Mouse (Mus musculus): ENCODE measurements at regions not wholly inside any gene's neighbourhood (a gene's known extent, or its start where the extent isn't known, plus 50 kb on each side); places are given as distances from the start of the nearest gene placed in this dataset.

- H3K9ac ChIP-seq (replicated peaks; ENCODE audit: low read length), result no peak overlapping the region
- H3K4me1 ChIP-seq (ENCODE audit: control insufficient read depth, insufficient read depth, low read length), result no peaks in the 10 kb centered on the region
- no peak overlapping the region for H3K27ac ChIP-seq (replicated peaks; ENCODE audit: low read depth, low read length)
- H3K36me3 ChIP-seq (ENCODE audit: control insufficient read depth, insufficient read depth, low read length), result no peaks in the 10 kb centered on the region
- no peak for ATAC-seq (ENCODE audit: low FRiP score, low TSS enrichment)
- 86% methylated on average over 6 of the region's 6 CpGs for WGBS
- no peak for DNase-seq
- H3K9me3 ChIP-seq (ENCODE audit: control insufficient read depth, low read length), result no peaks in the 10 kb centered on the region
- H3K4me3 ChIP-seq (replicated peaks; ENCODE audit: low read depth, low read length), result no peak overlapping the region
- no peak overlapping the region for H3K4me2 ChIP-seq (ENCODE audit: low read length)
- H3K27me3 ChIP-seq (ENCODE audit: control insufficient read depth, insufficient read depth, low read length), result no peaks in the 10 kb centered on the region
Measured at GRCm38 (mm10) chr10:87715874-87716600, 142.0 kb upstream of the Igf1 start.

DNA sequence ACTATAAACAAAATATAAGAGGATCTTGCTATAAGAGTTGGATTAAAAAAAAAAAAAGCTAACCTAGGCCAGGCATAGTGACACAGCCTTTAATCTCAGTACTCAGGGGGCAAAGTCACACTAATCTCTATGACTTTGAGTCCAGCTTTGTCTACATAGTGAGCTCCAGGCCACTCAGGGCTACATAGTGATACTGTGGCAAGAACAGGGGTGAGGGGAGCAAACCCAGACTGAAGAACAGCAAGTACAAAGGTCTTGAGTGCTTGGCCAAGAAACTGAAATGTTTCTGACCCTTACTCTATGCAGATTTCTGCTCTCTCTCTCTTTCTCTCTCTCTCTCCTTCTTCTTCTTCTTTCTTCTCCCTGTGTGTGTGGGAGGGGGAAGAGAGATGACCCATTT, 140.9 kb upstream of the Igf1 start:
- no peak for DNase-seq
- no peak for ATAC-seq (ENCODE audit: low FRiP score, low TSS enrichment)
- Histone ChIP-seq H3K4me2 (ENCODE audit: low read length) (no peak overlapping the region), H3K36me3 (ENCODE audit: control insufficient read depth, insufficient read depth, low read length) (no peaks in the 10 kb centered on the region), H3K27ac (replicated peaks; ENCODE audit: low read depth, low read length) (no peak overlapping the region), H3K27me3 (ENCODE audit: control insufficient read depth, insufficient read depth, low read length) (no peaks in the 10 kb centered on the region), H3K9ac (replicated peaks; ENCODE audit: low read length) (no peak overlapping the region), H3K9me3 (ENCODE audit: control insufficient read depth, low read length) (no peaks in the 10 kb centered on the region), H3K4me3 (replicated peaks; ENCODE audit: low read depth, low read length) (no peak overlapping the region), H3K4me1 (ENCODE audit: control insufficient read depth, insufficient read depth, low read length) (no peaks in the 10 kb centered on the region)

DNA sequence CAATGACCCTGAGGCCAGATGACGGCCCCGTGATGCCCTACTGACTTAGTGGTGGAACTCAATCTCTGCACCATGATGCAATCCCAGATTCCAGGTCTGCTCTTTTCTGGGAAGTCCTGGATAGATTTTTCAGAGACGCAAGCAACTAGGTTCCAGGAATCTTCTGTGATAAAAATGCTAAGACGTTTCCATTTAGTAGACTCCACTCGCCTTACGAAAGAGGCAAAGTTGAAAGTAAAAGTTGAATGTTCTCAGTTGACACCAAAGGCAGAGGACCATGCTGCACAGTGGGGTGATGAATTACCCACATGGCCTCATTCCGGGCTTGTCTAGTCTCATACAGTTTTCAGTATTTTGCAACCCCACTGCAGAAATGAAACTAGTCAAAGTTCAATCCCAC, 139.6 kb upstream of the Igf1 start:
- no peaks in the 10 kb centered on the region for H3K9me3 ChIP-seq (ENCODE audit: control insufficient read depth, low read length)
- ATAC-seq (ENCODE audit: low FRiP score, low TSS enrichment) (no peak), DNase-seq (no peak)
- H3K4me3 ChIP-seq (replicated peaks; ENCODE audit: low read depth, low read length), result no peak overlapping the region
- no peak overlapping the region for H3K4me2 ChIP-seq (ENCODE audit: low read length)
- no peaks in the 10 kb centered on the region for H3K36me3 ChIP-seq (ENCODE audit: control insufficient read depth, insufficient read depth, low read length)
- H3K27ac ChIP-seq (replicated peaks; ENCODE audit: low read depth, low read length), result no peak overlapping the region
- H3K4me1 ChIP-seq (ENCODE audit: control insufficient read depth, insufficient read depth, low read length), result no peaks in the 10 kb centered on the region
- H3K27me3 ChIP-seq (ENCODE audit: control insufficient read depth, insufficient read depth, low read length), result no peaks in the 10 kb centered on the region
- WGBS, result 94% methylated on average over 7 of the region's 7 CpGs
- H3K9ac ChIP-seq (replicated peaks; ENCODE audit: low read length), result no peak overlapping the region

- ATAC-seq (ENCODE audit: low FRiP score, low TSS enrichment) (no peak), DNase-seq (no peak)
- H3K27me3 ChIP-seq (ENCODE audit: control insufficient read depth, insufficient read depth, low read length), result no peaks in the 10 kb centered on the region
- no peaks in the 10 kb centered on the region for H3K4me1 ChIP-seq (ENCODE audit: control insufficient read depth, insufficient read depth, low read length)
- H3K27ac ChIP-seq (replicated peaks; ENCODE audit: low read depth, low read length), result no peak overlapping the region
- H3K4me2 ChIP-seq (ENCODE audit: low read length), result no peak overlapping the region
- no peak overlapping the region for H3K9ac ChIP-seq (replicated peaks; ENCODE audit: low read length)
- no peak overlapping the region for H3K4me3 ChIP-seq (replicated peaks; ENCODE audit: low read depth, low read length)
- no peaks in the 10 kb centered on the region for H3K36me3 ChIP-seq (ENCODE audit: control insufficient read depth, insufficient read depth, low read length)
- H3K9me3 ChIP-seq (ENCODE audit: control insufficient read depth, low read length), result no peaks in the 10 kb centered on the region
Measured at GRCm38 (mm10) chr10:87719978-87720377, 138.1 kb upstream of the Igf1 start.

GRCm38 (mm10) chr10:87722244-87722643, 135.8 kb upstream of the Igf1 start:
- Histone ChIP-seq H3K27ac (replicated peaks; ENCODE audit: low read depth, low read length) (no peak overlapping the region), H3K4me1 (ENCODE audit: control insufficient read depth, insufficient read depth, low read length) (no peaks in the 10 kb centered on the region), H3K4me3 (replicated peaks; ENCODE audit: low read depth, low read length) (no peak overlapping the region), H3K9me3 (ENCODE audit: control insufficient read depth, low read length) (no peaks in the 10 kb centered on the region), H3K4me2 (ENCODE audit: low read length) (no peak overlapping the region), H3K27me3 (ENCODE audit: control insufficient read depth, insufficient read depth, low read length) (no peaks in the 10 kb centered on the region), H3K9ac (replicated peaks; ENCODE audit: low read length) (no peak overlapping the region), H3K36me3 (ENCODE audit: control insufficient read depth, insufficient read depth, low read length) (no peaks in the 10 kb centered on the region)
- ATAC-seq (ENCODE audit: low FRiP score, low TSS enrichment), result no peak
- WGBS, result 79% methylated on average over 3 of the region's 3 CpGs
- DNase-seq, result no peak

- Histone ChIP-seq H3K36me3 (ENCODE audit: control insufficient read depth, insufficient read depth, low read length) (no peaks in the 10 kb centered on the region), H3K4me3 (replicated peaks; ENCODE audit: low read depth, low read length) (no peak overlapping the region), H3K27ac (replicated peaks; ENCODE audit: low read depth, low read length) (no peak overlapping the region), H3K4me2 (ENCODE audit: low read length) (no peak overlapping the region), H3K9ac (replicated peaks; ENCODE audit: low read length) (no peak overlapping the region), H3K27me3 (ENCODE audit: control insufficient read depth, insufficient read depth, low read length) (no peaks in the 10 kb centered on the region), H3K9me3 (ENCODE audit: control insufficient read depth, low read length) (no peaks in the 10 kb centered on the region), H3K4me1 (ENCODE audit: control insufficient read depth, insufficient read depth, low read length) (no peaks in the 10 kb centered on the region)
- ATAC-seq (ENCODE audit: low FRiP score, low TSS enrichment), result no peak
- 100% methylated on average over 1 of the region's 1 CpGs for WGBS
- DNase-seq, result no peak
Measured at GRCm38 (mm10) chr10:87732658-87733057, 125.4 kb upstream of the Igf1 start.

DNA sequence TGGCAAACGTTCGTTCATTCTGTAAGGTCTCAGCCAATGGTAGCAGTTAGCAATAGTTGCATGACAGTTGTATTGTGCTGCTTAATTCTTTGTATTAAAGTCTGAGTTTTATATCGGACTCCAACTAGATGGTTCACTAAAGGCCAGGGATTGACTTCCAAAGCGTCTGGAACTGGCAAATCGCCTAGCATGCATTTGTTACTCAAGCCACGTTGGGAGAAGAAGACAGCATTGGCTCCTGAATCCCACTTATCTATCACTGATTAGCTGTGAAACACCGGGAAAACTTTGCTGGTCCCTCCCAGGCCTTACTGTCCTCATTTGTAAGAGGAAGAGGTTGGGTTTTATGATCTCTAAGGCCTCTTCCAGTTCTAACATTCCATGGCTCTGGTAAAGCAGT, 124.8 kb upstream of the Igf1 start:
- no peak overlapping the region for H3K9ac ChIP-seq (replicated peaks; ENCODE audit: low read length)
- DNase-seq (no peak), ATAC-seq (ENCODE audit: low FRiP score, low TSS enrichment) (no peak)
- no peaks in the 10 kb centered on the region for H3K4me1 ChIP-seq (ENCODE audit: control insufficient read depth, insufficient read depth, low read length)
- H3K27ac ChIP-seq (replicated peaks; ENCODE audit: low read depth, low read length), result no peak overlapping the region
- H3K4me3 ChIP-seq (replicated peaks; ENCODE audit: low read depth, low read length), result no peak overlapping the region
- H3K27me3 ChIP-seq (ENCODE audit: control insufficient read depth, insufficient read depth, low read length), result no peaks in the 10 kb centered on the region
- WGBS, result 89% methylated on average over 7 of the region's 7 CpGs
- H3K9me3 ChIP-seq (ENCODE audit: control insufficient read depth, low read length), result no peaks in the 10 kb centered on the region
- no peak overlapping the region for H3K4me2 ChIP-seq (ENCODE audit: low read length)
- H3K36me3 ChIP-seq (ENCODE audit: control insufficient read depth, insufficient read depth, low read length), result no peaks in the 10 kb centered on the region

GRCm38 (mm10) chr10:87740323-87740722, 117.7 kb upstream of the Igf1 start:
- DNase-seq (no peak), ATAC-seq (ENCODE audit: low FRiP score, low TSS enrichment) (no peak)
- H3K4me1 ChIP-seq (ENCODE audit: control insufficient read depth, insufficient read depth, low read length), result no peaks in the 10 kb centered on the region
- no peaks in the 10 kb centered on the region for H3K9me3 ChIP-seq (ENCODE audit: control insufficient read depth, low read length)
- 76% methylated on average over 8 of the region's 8 CpGs for WGBS
- H3K4me2 ChIP-seq (ENCODE audit: low read length), result no peak overlapping the region
- H3K36me3 ChIP-seq (ENCODE audit: control insufficient read depth, insufficient read depth, low read length), result no peaks in the 10 kb centered on the region
- no peak overlapping the region for H3K27ac ChIP-seq (replicated peaks; ENCODE audit: low read depth, low read length)
- no peak overlapping the region for H3K4me3 ChIP-seq (replicated peaks; ENCODE audit: low read depth, low read length)
- no peaks in the 10 kb centered on the region for H3K27me3 ChIP-seq (ENCODE audit: control insufficient read depth, insufficient read depth, low read length)
- H3K9ac ChIP-seq (replicated peaks; ENCODE audit: low read length), result no peak overlapping the region

DNA sequence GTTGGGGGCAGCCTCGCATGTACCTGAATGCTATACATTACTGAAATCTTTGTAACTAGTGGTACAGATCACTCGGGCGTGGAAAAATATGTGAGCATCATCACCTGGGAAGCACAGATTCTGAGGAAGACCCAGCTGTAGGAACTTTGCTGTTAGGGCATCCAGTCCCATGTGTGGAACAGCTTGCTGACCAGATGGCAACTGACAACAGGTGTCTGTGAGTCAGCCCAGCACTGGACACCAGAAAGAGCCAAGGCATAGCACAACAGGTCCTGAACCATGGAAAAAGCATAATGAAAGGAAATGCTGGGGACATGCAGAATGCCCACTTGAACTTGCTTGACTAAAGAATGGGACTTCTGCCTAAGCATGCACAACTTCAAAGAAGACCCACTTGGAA, 115.3 kb upstream of the Igf1 start:
- ATAC-seq (ENCODE audit: low FRiP score, low TSS enrichment) (no peak), DNase-seq (no peak)
- Histone ChIP-seq H3K4me3 (replicated peaks; ENCODE audit: low read depth, low read length) (no peak overlapping the region), H3K9me3 (ENCODE audit: control insufficient read depth, low read length) (no peaks in the 10 kb centered on the region), H3K27ac (replicated peaks; ENCODE audit: low read depth, low read length) (no peak overlapping the region), H3K36me3 (ENCODE audit: control insufficient read depth, insufficient read depth, low read length) (no peaks in the 10 kb centered on the region), H3K9ac (replicated peaks; ENCODE audit: low read length) (no peak overlapping the region), H3K27me3 (ENCODE audit: control insufficient read depth, insufficient read depth, low read length) (no peaks in the 10 kb centered on the region), H3K4me2 (ENCODE audit: low read length) (no peak overlapping the region), H3K4me1 (ENCODE audit: control insufficient read depth, insufficient read depth, low read length) (no peaks in the 10 kb centered on the region)
- 97% methylated on average over 3 of the region's 3 CpGs for WGBS
